Mouse (Mus musculus) limb, embryonic 13.5 days (tissue): Measurements from ENCODE around the gene Svop. TPM values are rescaled to one million over a fixed set of nuclear protein-coding genes. Genes with fewer than 3 reads are reported as not detected.
A peak's percentile ranks its signal among the peaks of the same experiment; 100 is the strongest.

Experiments
- ATAC-seq: fragments of 200-750 bp; cut with Nextera tagmentation; 2 replicates; pipeline ENCODE4 v1.8.0; 2017; ENCODE audit warnings: low read depth, moderate number of reproducible peaks, moderate TSS enrichment; ENCODE audit not compliant: low FRiP score
- H3K27ac ChIP-seq: fragments of 300-500 bp; sonication (generic); 2 replicates; pipeline ENCODE4 v1.5.1; 2015; ENCODE audit warnings: inconsistent platforms, mild to moderate bottlenecking, moderate library complexity
- H3K27me3 ChIP-seq: fragments of 300-500 bp; sonication (generic); 2 replicates; pipeline ENCODE4 v1.6.1; 2015; ENCODE audit warnings: mild to moderate bottlenecking, inconsistent platforms
- H3K36me3 ChIP-seq: fragments of 300-500 bp; sonication (generic); 2 replicates; pipeline ENCODE4 v1.6.1; 2015; ENCODE audit warnings: inconsistent platforms, mild to moderate bottlenecking, moderate library complexity
- H3K4me1 ChIP-seq: fragments of 300-500 bp; sonication (generic); 2 replicates; pipeline ENCODE4 v1.6.1; 2015; ENCODE audit warnings: inconsistent platforms
- H3K4me2 ChIP-seq: fragments of 300-500 bp; sonication (generic); replicated peaks from 2 replicates; pipeline ENCODE4 v1.6.1; 2015; ENCODE audit warnings: inconsistent platforms, mild to moderate bottlenecking, moderate library complexity
- H3K4me3 ChIP-seq: fragments of 300-500 bp; sonication (generic); 2 replicates; pipeline ENCODE4 v1.5.1; 2015; ENCODE audit warnings: moderate library complexity, mild to moderate bottlenecking, inconsistent platforms
- H3K9ac ChIP-seq: fragments of 300-500 bp; sonication (generic); 2 replicates; pipeline ENCODE4 v1.6.1; 2015; ENCODE audit warnings: mild to moderate bottlenecking, inconsistent platforms
- H3K9me3 ChIP-seq: fragments of 300-500 bp; sonication (generic); 2 replicates; pipeline ENCODE4 v1.6.1; 2016; ENCODE audit warnings: inconsistent platforms
- WGBS: fragments of 180-500 bp; shearing (Covaris S2); methylation state at CpG from one replicate; pipeline ENCODE4 v1.1.7; 2015; 5-methylcytosine and 5-hydroxymethylcytosine counted together
- polyA plus RNA-seq: library from polyadenylated mRNA; unstranded; fragments of >200 nt; fragmentation: Nextera tagmentation; extraction: Ambion mirVana; gene quantifications from 2 replicates; pipeline ENCODE4 v1.2.1, GENCODE M21; 2015

Svop gene
- polyA plus RNA-seq, 1 experiment from 2014 or later, result 0.05 TPM

- 80% methylated on average over 15 of the region's 15 CpGs for WGBS
- Histone ChIP-seq H3K27me3 (no peaks in the 10 kb centered on the region), H3K36me3 (peaks cover 22% of the 10 kb centered on the region), H3K9me3 (no peaks in the 10 kb centered on the region), H3K27ac (0 out of 2 replicates have a peak overlapping the region, but pooled peaks have one; percentile 55), H3K4me2 (peak overlapping the region; percentile 96), H3K4me1 (peaks cover 32% of the 10 kb centered on the region), H3K9ac (no peak overlapping the region; the same call in 1 of the 2 replicates), H3K4me3 (peak overlapping the region; percentile 85)
- no peak for ATAC-seq
These were observed 38.3 kb upstream of the Svop start for GRCm38 (mm10) chr5:114129550-114130210.

- 0 out of 2 replicates have a peak, but pooled peaks have one; percentile 13 for ATAC-seq
- Histone ChIP-seq H3K9me3 (no peaks in the 10 kb centered on the region), H3K4me2 (peak within 1 kb of the TSS; percentile 94), H3K4me3 (peak within 1 kb of the TSS; percentile 68), H3K36me3 (peaks cover 34% of the 10 kb centered on the region), H3K4me1 (peaks cover 16% of the 10 kb centered on the region), H3K27me3 (no peaks in the 10 kb centered on the region), H3K9ac (peak within 1 kb of the TSS; percentile 78), H3K27ac (peak within 1 kb of the TSS; percentile 88)
- under 1% methylated on average over 69 of the region's 69 CpGs for WGBS
These were observed 36.3 kb upstream of the Svop start, which contains the start of gene Alkbh2 for GRCm38 (mm10) chr5:114127374-114128349. Alkbh2 (minus strand) TSS chr5:114128218.

GRCm38 (mm10) chr5:114126499-114127244 lies 35.3 kb upstream of the Svop start:
- Histone ChIP-seq H3K4me2 (peak overlapping the region; percentile 94), H3K27ac (no peak overlapping the region), H3K36me3 (peaks cover 44% of the 10 kb centered on the region), H3K4me3 (peak overlapping the region; percentile 68), H3K27me3 (no peaks in the 10 kb centered on the region), H3K9me3 (no peaks in the 10 kb centered on the region), H3K4me1 (peaks cover 7% of the 10 kb centered on the region), H3K9ac (no peak overlapping the region)
- no peak for ATAC-seq
- 90% methylated on average over 7 of the region's 7 CpGs for WGBS

GRCm38 (mm10) chr5:114126008-114126407 lies 34.6 kb upstream of the Svop start:
- Histone ChIP-seq H3K9me3 (no peaks in the 10 kb centered on the region), H3K27me3 (no peaks in the 10 kb centered on the region), H3K9ac (no peak overlapping the region), H3K4me1 (0 out of 2 replicates have a peak, but pooled peaks cover 4% of the 10 kb centered on the region), H3K36me3 (peaks cover 50% of the 10 kb centered on the region), H3K4me2 (no peak overlapping the region), H3K27ac (no peak overlapping the region), H3K4me3 (no peak overlapping the region)
- WGBS, result 97% methylated on average over 3 of the region's 3 CpGs
- no peak for ATAC-seq

- H3K4me3 ChIP-seq, result no peak overlapping the region
- no peak overlapping the region for H3K27ac ChIP-seq
- 79% methylated on average over 4 of the region's 4 CpGs for WGBS
- H3K9me3 ChIP-seq, result no peaks in the 10 kb centered on the region
- H3K9ac ChIP-seq, result no peak overlapping the region
- no peaks in the 10 kb centered on the region for H3K4me1 ChIP-seq
- H3K27me3 ChIP-seq, result no peaks in the 10 kb centered on the region
- H3K4me2 ChIP-seq, result no peak overlapping the region
- ATAC-seq, result no peak
- peaks cover 96% of the 10 kb centered on the region for H3K36me3 ChIP-seq
These were observed 28.4 kb upstream of the Svop start for GRCm38 (mm10) chr5:114119806-114120205.

GRCm38 (mm10) chr5:114116586-114116985 lies 25.2 kb upstream of the Svop start:
- H3K4me1 ChIP-seq, result no peaks in the 10 kb centered on the region

GRCm38 (mm10) chr5:114115030-114115429 lies 23.7 kb upstream of the Svop start:
- no peak overlapping the region for H3K4me2 ChIP-seq
- H3K36me3 ChIP-seq, result peaks cover 96% of the 10 kb centered on the region
- no peak for ATAC-seq
- no peak overlapping the region for H3K4me3 ChIP-seq
- H3K4me1 ChIP-seq, result no peaks in the 10 kb centered on the region
- WGBS, result 79% methylated on average over 5 of the region's 5 CpGs
- no peak overlapping the region for H3K27ac ChIP-seq
- no peaks in the 10 kb centered on the region for H3K9me3 ChIP-seq
- no peaks in the 10 kb centered on the region for H3K27me3 ChIP-seq
- H3K9ac ChIP-seq, result no peak overlapping the region

More at GRCm38 (mm10) chr5:114116586-114116985, 25.2 kb upstream of the Svop start:
- ATAC-seq, result no peak
- Histone ChIP-seq H3K36me3 (peaks cover 96% of the 10 kb centered on the region), H3K27ac (no peak overlapping the region), H3K9me3 (no peaks in the 10 kb centered on the region), H3K27me3 (no peaks in the 10 kb centered on the region), H3K9ac (no peak overlapping the region), H3K4me3 (no peak overlapping the region), H3K4me2 (no peak overlapping the region)
- 90% methylated on average over 7 of the region's 7 CpGs for WGBS

GRCm38 (mm10) chr5:114113334-114113733 lies 22.0 kb upstream of the Svop start:
- Histone ChIP-seq H3K9ac (no peak overlapping the region), H3K9me3 (no peaks in the 10 kb centered on the region), H3K27ac (no peak overlapping the region), H3K4me3 (no peak overlapping the region), H3K27me3 (no peaks in the 10 kb centered on the region), H3K4me1 (no peaks in the 10 kb centered on the region), H3K36me3 (peaks cover 97% of the 10 kb centered on the region), H3K4me2 (no peak overlapping the region)
- no peak for ATAC-seq
- WGBS, result 85% methylated on average over 6 of the region's 6 CpGs

GRCm38 (mm10) chr5:114106391-114106935 lies 15.1 kb upstream of the Svop start:
- H3K4me2 ChIP-seq, result no peak overlapping the region
- no peak overlapping the region for H3K27ac ChIP-seq
- H3K9me3 ChIP-seq, result no peaks in the 10 kb centered on the region
- H3K4me1 ChIP-seq, result peaks cover under 1% of the 10 kb centered on the region
- peaks cover 89% of the 10 kb centered on the region for H3K36me3 ChIP-seq
- no peaks in the 10 kb centered on the region for H3K27me3 ChIP-seq
- no peak overlapping the region for H3K4me3 ChIP-seq
- WGBS, result 77% methylated on average over 16 of the region's 16 CpGs
- no peak overlapping the region for H3K9ac ChIP-seq
- ATAC-seq, result no peak

- Histone ChIP-seq H3K4me3 (no peak overlapping the region), H3K9ac (no peak overlapping the region), H3K9me3 (no peaks in the 10 kb centered on the region), H3K27me3 (no peaks in the 10 kb centered on the region), H3K36me3 (peaks cover 53% of the 10 kb centered on the region), H3K4me1 (peaks cover 14% of the 10 kb centered on the region), H3K4me2 (no peak overlapping the region), H3K27ac (no peak overlapping the region)
- WGBS, result 86% methylated on average over 1 of the region's 1 CpGs
- no peak for ATAC-seq
These were observed 11.4 kb upstream of the Svop start for GRCm38 (mm10) chr5:114102807-114103206.

- WGBS, result 85% methylated on average over 4 of the region's 4 CpGs
- Histone ChIP-seq H3K27me3 (no peaks in the 10 kb centered on the region), H3K9ac (no peak overlapping the region), H3K4me2 (no peak overlapping the region), H3K4me3 (no peak overlapping the region), H3K27ac (no peak overlapping the region), H3K36me3 (peaks cover 45% of the 10 kb centered on the region), H3K9me3 (no peaks in the 10 kb centered on the region), H3K4me1 (peaks cover 14% of the 10 kb centered on the region)
- no peak for ATAC-seq
These were observed 10.5 kb upstream of the Svop start for GRCm38 (mm10) chr5:114101873-114102272.
